Mouse (Mus musculus): ENCODE results near the gene Skil. TPM values are rescaled to one million over a fixed set of nuclear protein-coding genes. Genes with fewer than 3 reads are reported as not detected.

Skil gene
- polyA plus RNA-seq, 1 experiment = 21.4 TPM

- H3K4me3 ChIP-seq (ENCODE audit: insufficient read depth, low read depth, low read length) = no peak overlapping the region
- H3K4me1 ChIP-seq (ENCODE audit: control insufficient read depth, insufficient read depth, insufficient read length, low read length) = no peaks in the 10 kb centered on the region
Measured at GRCm38 (mm10) chr3:31162860-31163259, 68.0 kb downstream of the Skil start.

GRCm38 (mm10) chr3:31165803-31166202, 70.9 kb downstream of the Skil start:
- Histone ChIP-seq H3K4me3 (ENCODE audit: insufficient read depth, low read depth, low read length) (no peak overlapping the region), H3K4me1 (ENCODE audit: control insufficient read depth, insufficient read depth, insufficient read length, low read length) (no peaks in the 10 kb centered on the region), H3K27ac (replicated peaks; ENCODE audit: low read depth, low read length) (no peak overlapping the region)

More at GRCm38 (mm10) chr3:31162860-31163259, 68.0 kb downstream of the Skil start:
- H3K27ac ChIP-seq (replicated peaks; ENCODE audit: low read depth, low read length) = no peak overlapping the region

GRCm38 (mm10) chr3:31166365-31166871, 71.6 kb downstream of the Skil start:
- Histone ChIP-seq H3K4me1 (ENCODE audit: control insufficient read depth, insufficient read depth, insufficient read length, low read length) (no peaks in the 10 kb centered on the region), H3K27ac (replicated peaks; ENCODE audit: low read depth, low read length) (no peak overlapping the region), H3K4me3 (ENCODE audit: insufficient read depth, low read depth, low read length) (no peak overlapping the region)

Other genes with a start within 250 kb of the Skil start
- 5.2 and 11.9 TPM in 2 replicates for gene Gpr160, start 239.1 kb upstream of the Skil start, polyA plus RNA-seq (2012; ENCODE audit: insufficient read depth, insufficient read length, missing spikeins)
- 5.4 and 8.6 TPM in 2 replicates for gene Phc3, start 125.6 kb upstream of the Skil start, polyA plus RNA-seq (2012; ENCODE audit: insufficient read depth, insufficient read length, missing spikeins)
- 15.9 and 42.5 TPM in 2 replicates for gene Prkci, start 99.3 kb upstream of the Skil start, polyA plus RNA-seq (2012; ENCODE audit: insufficient read depth, insufficient read length, missing spikeins)
- gene Cldn11, start 54.9 kb downstream of the Skil start, polyA plus RNA-seq (2012; ENCODE audit: insufficient read depth, insufficient read length, missing spikeins) = not detected in 2 replicates
- not detected in 2 replicates for gene Slc7a14, start 215.3 kb downstream of the Skil start, polyA plus RNA-seq (2012; ENCODE audit: insufficient read depth, insufficient read length, missing spikeins)